Mouse (Mus musculus): Measurements from ENCODE around the gene Gm49486.

The Gm49486 gene

DNA sequence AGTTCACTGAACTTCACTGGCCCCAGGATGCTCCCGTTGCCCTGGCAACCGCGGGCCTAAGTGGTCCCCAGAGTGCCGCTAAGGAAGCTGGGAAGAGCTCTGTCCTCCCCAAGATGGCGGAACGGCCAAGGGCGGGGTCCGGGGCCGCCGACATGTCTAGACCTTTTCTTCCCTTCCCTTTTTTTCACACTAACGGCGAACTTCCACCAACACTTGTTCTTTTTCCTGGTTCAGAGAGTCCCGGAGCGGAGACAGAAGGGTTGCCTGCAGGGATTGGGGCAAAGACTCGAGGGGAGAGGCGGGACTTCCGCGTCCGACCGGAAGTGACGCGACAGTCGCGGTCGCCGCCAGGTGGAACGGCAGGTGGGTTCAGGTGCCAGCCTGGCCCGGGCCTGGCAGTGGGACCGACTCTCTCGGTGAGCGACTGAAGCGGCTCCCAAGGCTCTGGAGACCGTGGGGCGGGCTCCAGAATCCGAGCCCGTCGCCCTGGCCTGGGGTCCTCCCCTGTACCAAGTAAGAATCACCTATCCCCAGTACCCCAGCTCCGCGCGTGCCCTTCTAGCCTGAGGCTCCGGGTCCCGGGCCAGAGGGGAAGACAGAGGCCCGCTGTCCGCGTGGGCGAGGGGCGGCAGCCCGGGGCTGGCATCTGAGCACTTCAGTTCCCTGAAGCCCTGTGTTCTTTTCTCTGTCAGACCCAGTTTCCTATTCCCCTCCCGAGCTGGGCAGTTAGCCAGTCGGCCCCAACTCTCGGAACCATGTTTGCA lies at the start of gene Gm49486, which contains the start of gene Pick1:
Gene Gm49486, plus strand, starts transcription at position 334 of the 764 bp plus-strand sequence.
Gene Pick1, plus strand, starts transcription at position 116 of the 764 bp plus-strand sequence.
- in situ Hi-C loops (cut with MboI, MseI) = no loop called here

DNA sequence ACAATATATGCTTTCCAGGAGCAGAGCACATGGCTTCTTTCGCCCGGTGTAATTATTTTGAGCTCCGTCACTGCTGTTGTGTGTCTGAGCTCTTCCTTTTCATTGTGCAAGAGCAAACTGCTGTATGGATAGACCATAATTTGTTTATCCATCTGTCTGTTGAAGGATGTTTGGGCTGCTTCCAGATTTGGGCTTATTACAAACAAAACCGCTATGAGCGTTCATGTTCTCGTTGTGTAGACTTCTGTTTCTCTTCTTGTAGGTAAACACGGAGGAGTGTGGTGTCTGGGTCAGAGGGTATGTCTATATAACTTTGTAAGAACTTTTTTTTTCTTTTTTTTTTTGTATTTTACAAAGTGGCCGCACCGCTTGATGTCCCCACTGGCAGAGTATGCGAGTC lies 44.0 kb upstream of the Gm49486 start:
- in situ Hi-C loops (cut with MboI, MseI) = loop anchor here (25.0 kb wide), 1 partner anchor 1202 kb away; no protein-coding TSS in a partner anchor

DNA sequence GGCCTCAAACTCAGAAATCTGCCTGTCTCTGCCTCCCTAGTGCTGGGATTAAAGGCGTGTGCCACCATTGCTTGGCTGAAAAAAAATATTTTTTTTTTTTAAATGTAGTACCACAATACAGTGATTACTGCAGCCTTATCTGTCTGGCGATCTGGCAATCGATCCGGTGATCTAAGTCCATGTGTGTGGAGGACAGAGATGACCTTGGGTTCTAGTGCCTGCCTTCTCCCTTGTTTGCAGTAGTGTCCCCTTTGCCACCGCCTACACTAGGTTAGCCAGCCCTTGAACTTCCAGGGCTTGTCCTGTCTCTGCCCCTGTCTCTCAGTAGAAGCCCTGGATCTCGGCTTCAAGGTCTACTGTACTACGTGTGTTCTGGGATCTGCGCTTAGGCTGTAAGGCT lies 41.4 kb upstream of the Gm49486 start:
- in situ Hi-C loops (cut with MboI, MseI) = loop anchor here (25.0 kb wide), 1 partner anchor 1199 kb away; no protein-coding TSS in a partner anchor

GRCm38 (mm10) chr15:79191426-79191825 lies 37.8 kb upstream of the Gm49486 start:
- in situ Hi-C loops (cut with MboI, MseI) = loop anchor here (25.0 kb wide), 1 partner anchor 1196 kb away; no protein-coding TSS in a partner anchor

DNA sequence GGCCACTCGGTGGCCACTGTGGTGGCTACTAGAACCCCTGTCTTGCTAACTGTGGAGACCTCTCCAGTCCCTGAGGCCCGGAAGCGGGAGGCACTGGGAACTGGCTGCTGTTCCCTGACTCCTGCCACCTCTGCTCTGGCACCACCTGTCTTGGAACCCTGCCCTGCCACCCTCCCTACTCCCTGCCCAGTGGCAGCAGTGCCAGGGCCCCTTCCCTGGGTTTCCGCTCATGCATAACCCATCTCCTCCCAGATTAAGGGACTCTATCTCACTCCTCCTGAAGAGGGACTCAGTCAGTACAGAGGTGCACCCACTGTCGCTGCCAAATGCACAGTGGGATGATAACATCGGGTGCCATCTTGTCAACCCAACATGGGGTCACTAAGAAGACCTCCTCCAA lies 36.7 kb upstream of the Gm49486 start:
- in situ Hi-C loops (cut with MboI, MseI) = loop anchor here (25.0 kb wide), 1 partner anchor 1195 kb away; no protein-coding TSS in a partner anchor

- in situ Hi-C loops (cut with MboI, MseI) = loop anchor here (25.0 kb wide), 1 partner anchor 1194 kb away; no protein-coding TSS in a partner anchor
These were observed 36.0 kb upstream of the Gm49486 start for GRCm38 (mm10) chr15:79192885-79193845.

DNA sequence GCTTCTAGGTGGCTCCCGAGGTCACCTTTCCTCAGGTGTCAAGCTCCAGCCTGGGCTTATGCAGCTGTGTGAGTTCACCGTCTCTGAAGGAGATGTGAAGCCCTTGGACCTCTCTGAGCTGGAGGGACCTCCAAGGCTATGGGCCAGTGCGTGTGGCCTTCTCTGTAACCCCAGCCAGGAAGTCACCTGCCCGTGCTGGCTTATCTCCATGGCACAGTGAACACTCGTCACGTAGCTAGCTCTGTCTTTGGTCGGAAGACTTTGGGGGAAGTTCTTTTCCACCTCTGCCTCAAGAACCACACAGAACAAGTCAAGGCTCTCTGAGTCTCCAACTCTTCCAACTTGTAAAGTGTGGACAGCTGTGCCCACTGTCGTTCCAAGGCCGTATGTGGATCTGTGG lies 35.1 kb upstream of the Gm49486 start:
- in situ Hi-C loops (cut with MboI, MseI) = loop anchor here (25.0 kb wide), 1 partner anchor 1193 kb away; no protein-coding TSS in a partner anchor

- in situ Hi-C loops (cut with MboI, MseI) = loop anchor here (25.0 kb wide), 1 partner anchor 1192 kb away; no protein-coding TSS in a partner anchor
These were observed 34.2 kb upstream of the Gm49486 start for GRCm38 (mm10) chr15:79194946-79195345.

DNA sequence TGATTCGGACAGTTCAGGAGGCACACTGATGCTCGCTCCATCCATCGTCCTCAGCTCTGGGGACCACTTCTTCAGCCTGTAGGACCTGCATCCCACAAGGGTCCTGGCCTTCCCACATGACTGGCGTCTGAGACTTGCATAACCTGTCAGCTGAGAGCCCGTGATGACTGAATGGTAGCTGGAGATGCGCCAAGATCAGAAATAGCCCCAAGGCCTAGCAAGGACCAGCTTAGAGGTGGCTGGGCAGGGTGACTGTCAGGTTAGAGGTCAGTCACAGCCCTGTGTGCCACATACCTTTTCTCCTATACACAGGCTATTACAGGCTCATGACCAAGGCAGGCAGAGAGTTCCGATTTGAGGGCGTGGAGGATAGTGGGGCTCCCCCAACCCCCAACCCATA lies 33.7 kb upstream of the Gm49486 start:
- in situ Hi-C loops (cut with MboI, MseI) = loop anchor here (25.0 kb wide), 1 partner anchor 1192 kb away; no protein-coding TSS in a partner anchor

GRCm38 (mm10) chr15:79199390-79199976 lies 29.7 kb upstream of the Gm49486 start:
- in situ Hi-C loops (cut with MboI, MseI) = loop anchor here (25.0 kb wide), 1 partner anchor 1188 kb away; no protein-coding TSS in a partner anchor

GRCm38 (mm10) chr15:79201491-79202150 lies 27.6 kb upstream of the Gm49486 start:
- in situ Hi-C loops (cut with MboI, MseI) = no loop called here

DNA sequence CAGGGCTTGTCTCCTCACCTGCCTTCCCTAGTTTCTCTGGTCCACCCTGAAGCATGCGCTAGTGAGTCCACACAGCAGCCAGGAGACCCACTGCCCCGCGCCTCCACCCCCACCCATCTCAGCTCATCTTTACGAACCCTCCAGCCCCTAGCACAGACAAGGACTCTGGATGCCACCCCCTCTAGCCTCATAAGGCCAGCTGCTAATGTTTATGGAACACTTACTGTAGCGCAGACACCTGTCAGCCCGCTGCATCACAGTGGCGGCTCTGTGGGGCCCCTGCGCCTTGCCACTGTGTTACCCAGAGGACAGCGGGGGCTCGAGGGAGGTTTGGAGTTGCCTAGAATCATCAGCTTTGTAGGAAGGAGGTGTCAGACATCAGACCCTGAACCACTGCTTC lies 26.6 kb upstream of the Gm49486 start:
- in situ Hi-C loops (cut with MboI, MseI) = no loop called here

DNA sequence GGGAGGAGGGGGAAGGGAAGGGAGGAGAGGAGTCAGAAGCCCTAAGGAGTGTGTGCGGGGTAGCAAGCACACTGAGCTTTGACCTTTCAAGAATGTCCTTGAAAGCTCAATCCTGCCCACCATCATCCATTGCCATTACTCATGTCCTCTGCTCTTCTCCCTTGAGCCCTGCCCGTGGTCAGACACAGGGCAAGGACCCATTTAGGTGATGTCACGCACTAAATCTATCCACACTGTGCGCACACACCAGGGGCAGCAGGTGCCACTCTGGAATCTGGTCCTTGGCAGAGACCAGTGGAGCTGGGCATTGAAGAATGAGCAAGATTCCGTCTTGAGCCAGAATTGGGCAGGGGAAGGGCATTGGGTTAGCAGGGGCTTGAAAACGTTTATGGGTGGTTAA lies 21.0 kb upstream of the Gm49486 start:
- in situ Hi-C loops (cut with MboI, MseI) = no loop called here

- in situ Hi-C loops (cut with MboI, MseI) = no loop called here
These were observed 20.3 kb upstream of the Gm49486 start for GRCm38 (mm10) chr15:79208758-79209439.

GRCm38 (mm10) chr15:79210357-79210756 lies 18.8 kb upstream of the Gm49486 start:
- in situ Hi-C loops (cut with MboI, MseI) = no loop called here

DNA sequence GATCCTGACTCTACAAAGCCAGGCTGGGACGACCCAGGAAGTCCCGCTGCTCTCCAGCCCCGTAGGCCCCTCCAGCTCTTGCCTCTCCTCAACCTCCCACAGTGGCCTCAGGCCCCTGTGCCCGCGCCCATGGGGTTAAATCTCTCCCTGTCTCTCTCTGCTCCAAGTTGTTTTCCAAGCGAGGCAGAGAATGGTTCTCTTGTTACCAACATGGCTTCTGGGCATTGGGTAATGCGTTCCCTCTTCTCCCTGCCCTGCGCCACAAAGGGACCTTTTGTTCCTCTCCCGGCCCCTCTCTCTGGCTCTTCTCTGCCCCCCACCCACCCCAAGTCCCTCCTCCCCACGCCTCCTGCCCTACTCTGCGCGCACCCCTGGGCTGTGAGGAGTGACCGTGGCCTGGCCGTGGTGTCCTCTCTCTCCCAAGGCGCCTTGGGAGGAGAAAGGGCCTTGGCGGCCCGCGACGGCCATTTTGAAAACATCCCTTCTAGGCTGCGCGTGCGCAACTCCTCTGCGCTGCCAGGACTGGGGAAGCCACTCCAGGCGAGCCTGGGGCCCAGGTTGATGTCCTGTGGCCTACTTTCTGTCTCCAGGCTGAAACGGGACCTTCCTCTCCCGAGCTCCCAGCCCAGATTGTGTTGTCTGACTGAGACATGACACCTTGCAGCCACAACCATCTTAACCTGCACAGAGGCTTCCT lies 16.3 kb upstream of the Gm49486 start:
- in situ Hi-C loops (cut with MboI, MseI) = no loop called here

GRCm38 (mm10) chr15:79213591-79213990 lies 15.6 kb upstream of the Gm49486 start:
- in situ Hi-C loops (cut with MboI, MseI) = no loop called here

DNA sequence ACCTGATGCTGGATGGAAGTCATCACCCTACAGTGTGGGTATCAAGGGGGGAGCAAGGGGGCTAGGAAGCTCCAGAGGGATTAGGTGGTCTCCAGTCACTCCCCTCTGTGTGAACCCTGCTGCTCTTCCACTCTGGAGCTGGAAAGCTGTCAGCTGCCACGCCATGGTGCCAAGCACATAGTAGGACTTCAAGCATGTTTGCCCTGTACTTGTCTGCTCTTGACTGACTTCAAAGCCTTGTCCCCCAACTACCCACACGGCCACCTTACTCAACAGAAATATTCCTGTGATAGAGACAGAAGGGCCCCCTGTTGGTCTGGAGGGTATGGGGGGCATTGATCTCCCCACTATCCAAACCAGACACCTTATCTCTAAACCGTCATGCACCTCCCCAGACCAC lies 13.0 kb upstream of the Gm49486 start:
- in situ Hi-C loops (cut with MboI, MseI) = no loop called here

GRCm38 (mm10) chr15:79219572-79219971 lies 9.6 kb upstream of the Gm49486 start:
- in situ Hi-C loops (cut with MboI, MseI) = no loop called here

DNA sequence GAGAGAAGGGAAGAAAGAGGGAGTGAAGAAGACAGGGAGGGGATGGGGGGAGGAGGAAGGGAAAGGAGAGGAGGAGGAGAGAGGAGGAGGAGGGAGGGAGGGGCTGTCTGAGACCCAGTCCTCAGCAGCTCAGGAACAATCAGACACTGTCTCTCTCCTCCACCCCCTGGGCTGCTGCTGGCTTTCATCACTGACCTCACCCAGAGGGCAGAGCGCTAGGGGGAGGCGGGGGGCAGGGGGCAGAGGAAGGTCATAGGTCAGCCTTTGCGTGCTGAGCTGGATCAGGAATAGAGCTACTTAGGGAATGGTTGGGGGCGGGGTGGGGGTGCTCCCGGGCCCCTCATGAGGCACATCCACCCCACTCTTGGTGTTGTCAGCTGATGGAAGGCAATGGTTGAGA lies 5.5 kb upstream of the Gm49486 start:
- in situ Hi-C loops (cut with MboI, MseI) = no loop called here
